Mouse (Mus musculus) adrenal gland, adult 18-20 months (tissue): ENCODE measurements around the gene Mef2d. TPM values are rescaled to one million over a fixed set of nuclear protein-coding genes. Genes with fewer than 3 reads are reported as not detected.

Experiments
- microRNA-seq, 2 experiments: library from miRNA; unstranded; fragments of <30 nt; microRNA quantifications; one replicate each; pipeline ENCODE4 v1.2.0; 2021; ENCODE audit warnings: borderline number of aligned reads in 2 of 2
- total RNA-seq, 2 experiments: library from RNA; stranded (reverse); gene quantifications; 1 replicate in 1 of 2; 2 replicates in 1 of 2; pipeline ENCODE4 v1.2.3; 2021

Mef2d gene
- total RNA-seq, 2 experiments from 2014 or later: 83.3 to 90.7 TPM

Small RNA genes within 50 kb of the gene (microRNA-seq; reads per million reads assigned to microRNA genes)
- gene Gm25641: 0 reads per million in 2 experiments
- gene Mir3093: 0 reads per million in 2 experiments
- gene Mir9-1: 0 reads per million in 2 experiments

Other genes with a start within 250 kb of the Mef2d start
- 100 to 1,000 TPM; 176 to 184 TPM for gene Hdgf, start 236.1 kb upstream of the Mef2d start, total RNA-seq
- gene Mrpl24, start 222.9 kb upstream of the Mef2d start, total RNA-seq: 100 to 1,000 TPM; 111 to 121 TPM
- 10 to 100 TPM; 19.4 to 20.6 TPM for gene Isg20l2, start 212.1 kb upstream of the Mef2d start, total RNA-seq
- gene Rrnad1, start 211.7 kb upstream of the Mef2d start, total RNA-seq: 10 to 100 TPM; 14.7 to 21.9 TPM
- under 1 TPM in 1 of 2 experiments, not detected in 1; 0.33 TPM for gene Crabp2, start 193.7 kb upstream of the Mef2d start, total RNA-seq
- 10 to 100 TPM in 1 of 2 experiments, 1 to 10 TPM in 1; 5.9 to 19.4 TPM for gene Nes, start 171.3 kb upstream of the Mef2d start, total RNA-seq
- gene Bcan, start 142.1 kb upstream of the Mef2d start, total RNA-seq: 10 to 100 TPM; 62.7 to 74.9 TPM
- not detected for gene Hapln2, start 114.8 kb upstream of the Mef2d start, total RNA-seq
- 10 to 100 TPM; 15.9 to 18.9 TPM for gene Gpatch4, start 99.3 kb upstream of the Mef2d start, total RNA-seq
- gene Naxe, start 83.9 kb upstream of the Mef2d start, total RNA-seq: 100 to 1,000 TPM; 155 to 159 TPM
- gene Ttc24, start 64.1 kb upstream of the Mef2d start, total RNA-seq: not detected
- under 1 TPM; 0.64 to 0.80 TPM for gene Iqgap3, start 60.4 kb upstream of the Mef2d start, total RNA-seq
- gene Rhbg, start 112.3 kb downstream of the Mef2d start, total RNA-seq: 10 to 100 TPM; 11.2 to 17.8 TPM
- 1 to 10 TPM in 1 of 2 experiments, under 1 TPM in 1; 0.58 to 1.0 TPM for gene Gm38392, start 144.8 kb downstream of the Mef2d start, total RNA-seq
- 1 to 10 TPM; 8.1 to 9.6 TPM for gene Tsacc, start 154.6 kb downstream of the Mef2d start, total RNA-seq
- 100 to 1,000 TPM; 343 to 351 TPM for gene Cct3, start 154.7 kb downstream of the Mef2d start, total RNA-seq
- 100 to 1,000 TPM; 183 to 220 TPM for gene Glmp, start 182.7 kb downstream of the Mef2d start, total RNA-seq
- 10 to 100 TPM; 10.3 to 37.6 TPM for gene Tmem79, start 193.8 kb downstream of the Mef2d start, total RNA-seq
- gene Smg5, start 193.9 kb downstream of the Mef2d start, total RNA-seq: 10 to 100 TPM; 43.3 to 46.0 TPM
- 1 to 10 TPM; 2.1 to 3.2 TPM for gene Paqr6, start 222.2 kb downstream of the Mef2d start, total RNA-seq
- 1 to 10 TPM in 1 of 2 experiments, not detected in 1; 1.5 TPM for gene Bglap3, start 230.4 kb downstream of the Mef2d start, total RNA-seq
- gene Bglap2, start 236.3 kb downstream of the Mef2d start, total RNA-seq: under 1 TPM in 1 of 2 experiments, not detected in 1; 0.76 TPM
- 1 to 10 TPM in 1 of 2 experiments, not detected in 1; 2.7 TPM for gene Bglap, start 242.1 kb downstream of the Mef2d start, total RNA-seq